Mouse (Mus musculus): ENCODE measurements around the gene Pdxp. TPM values are rescaled to one million over a fixed set of nuclear protein-coding genes. Genes with fewer than 3 reads are reported as not detected.

The Pdxp gene
- total RNA-seq (2014; rRNA removed) (263 and 283 TPM in 2 replicates), polyA plus RNA-seq (2015; fragmentation: Nextera tagmentation; extraction: Ambion mirVana) (174 and 175 TPM in 2 replicates)

DNA sequence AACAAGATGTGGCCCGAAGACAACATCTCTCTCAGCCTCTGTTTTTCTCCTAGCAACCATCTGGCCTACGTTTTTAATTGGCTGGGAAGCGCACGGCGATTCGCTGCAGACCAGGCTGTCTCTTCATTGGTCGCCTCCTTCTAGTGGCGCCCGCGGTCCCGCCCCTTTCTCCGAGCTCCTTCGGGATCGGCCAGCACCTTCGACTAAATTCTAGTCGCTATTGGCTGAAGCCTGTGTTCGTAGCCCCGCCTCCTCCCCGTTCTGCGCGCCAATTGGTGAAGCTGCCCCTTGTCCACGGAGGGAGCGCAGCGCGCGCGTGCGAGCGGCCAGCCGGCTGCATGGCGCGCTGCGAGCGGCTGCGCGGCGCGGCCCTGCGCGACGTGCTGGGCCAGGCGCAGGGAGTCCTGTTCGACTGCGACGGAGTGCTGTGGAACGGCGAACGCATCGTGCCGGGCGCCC lies at the start of gene Pdxp:
Gene Pdxp, plus strand, starts transcription at position 288 of the 459 bp plus-strand sequence.
- DNase-seq (peak; percentile 99), ATAC-seq (peak; percentile 96)
- H3K4me1 ChIP-seq (ENCODE audit: insufficient read depth): peaks cover 25% of the 10 kb centered on the region
- peak within 1 kb of the TSS; percentile 83 for H3K9ac ChIP-seq
- H3K27me3 ChIP-seq (ENCODE audit: insufficient read depth, low read length): no peaks in the 10 kb centered on the region
- peak within 1 kb of the TSS; percentile 84 for H3K4me2 ChIP-seq (ENCODE audit: low read depth)
- H3K9me3 ChIP-seq (ENCODE audit: low read length): no peaks in the 10 kb centered on the region
- no peak for TF ChIP-seq CTCF (IDR thresholded peaks at IDR 0.05; ENCODE audit: low read depth)
- WGBS: under 1% methylated on average over 34 of the region's 51 CpGs
- H3K36me3 ChIP-seq (ENCODE audit: insufficient read depth): 0 out of 2 replicates have a peak, but pooled peaks cover 6% of the 10 kb centered on the region
- peak within 1 kb of the TSS; percentile 72 for H3K4me3 ChIP-seq (ENCODE audit: low read depth, low read length)
- H3K27ac ChIP-seq (ENCODE audit: low read depth, low read length): peak within 1 kb of the TSS; percentile 98

DNA sequence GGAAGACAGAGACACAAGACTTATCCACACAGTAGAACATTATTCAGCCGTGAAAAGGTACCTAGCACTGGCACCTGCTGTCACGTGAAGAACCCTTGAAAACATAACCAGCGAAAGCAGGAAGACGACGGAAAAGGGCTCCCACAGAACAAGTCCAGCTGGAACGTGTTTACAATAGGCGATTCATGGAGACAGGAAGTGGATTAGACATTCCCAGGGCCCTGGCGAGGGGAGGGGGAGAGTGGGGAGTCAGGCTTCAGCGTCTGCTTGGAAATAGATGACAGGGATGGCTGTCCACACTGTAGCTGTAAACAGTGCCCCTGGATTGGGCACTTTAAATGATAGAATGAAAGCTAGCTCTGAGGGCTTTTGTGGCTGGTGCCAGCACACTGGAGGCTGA lies 45.3 kb upstream of the Pdxp start:
- H3K9ac ChIP-seq: no peak overlapping the region
- H3K36me3 ChIP-seq (ENCODE audit: insufficient read depth): no peaks in the 10 kb centered on the region
- no peak overlapping the region for H3K4me2 ChIP-seq (ENCODE audit: low read depth)
- H3K4me3 ChIP-seq (ENCODE audit: low read depth, low read length): no peak overlapping the region
- peak overlapping the region; percentile 37 for H3K27ac ChIP-seq (ENCODE audit: low read depth, low read length)
- no peaks in the 10 kb centered on the region for H3K27me3 ChIP-seq (ENCODE audit: insufficient read depth, low read length)
- DNase-seq (peak; percentile 56), ATAC-seq (peak; percentile 91)
- H3K4me1 ChIP-seq (ENCODE audit: insufficient read depth): no peaks in the 10 kb centered on the region
- 9% methylated on average over 9 of the region's 9 CpGs for WGBS
- TF ChIP-seq CTCF (IDR thresholded peaks at IDR 0.05; ENCODE audit: low read depth): no peak
- H3K9me3 ChIP-seq (ENCODE audit: low read length): no peaks in the 10 kb centered on the region

DNA sequence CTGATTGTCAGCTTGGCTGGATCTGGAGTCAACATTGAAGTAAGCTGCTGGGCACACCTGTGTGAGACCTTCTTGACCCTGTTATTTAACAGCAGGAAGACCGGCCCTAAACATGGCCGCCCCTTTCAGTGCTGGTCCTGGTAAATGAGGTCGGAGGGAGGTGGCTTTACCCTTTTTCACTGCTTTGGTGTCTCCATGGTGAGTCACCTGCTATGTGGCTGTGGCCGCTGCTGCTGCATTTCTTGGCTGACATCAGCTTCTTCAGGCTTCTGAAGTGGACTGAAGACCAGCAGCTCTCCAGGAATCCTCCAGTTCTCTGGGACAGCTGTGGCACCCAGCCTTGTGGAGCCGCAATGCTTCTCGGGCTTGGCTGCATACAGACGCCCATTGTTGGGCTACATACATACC lies 44.9 kb upstream of the Pdxp start:
- H3K4me3 ChIP-seq (ENCODE audit: low read depth, low read length): no peak overlapping the region
- H3K27ac ChIP-seq (ENCODE audit: low read depth, low read length): peak overlapping the region; percentile 37; the same call in 1 of the 2 replicates
- ATAC-seq: peak; percentile 67
- no peak for TF ChIP-seq CTCF (IDR thresholded peaks at IDR 0.05; ENCODE audit: low read depth)
- H3K27me3 ChIP-seq (ENCODE audit: insufficient read depth, low read length): no peaks in the 10 kb centered on the region
- H3K9me3 ChIP-seq (ENCODE audit: low read length): no peaks in the 10 kb centered on the region
- no peak overlapping the region for H3K9ac ChIP-seq
- WGBS: 27% methylated on average over 7 of the region's 7 CpGs
- H3K4me1 ChIP-seq (ENCODE audit: insufficient read depth): no peaks in the 10 kb centered on the region
- no peaks in the 10 kb centered on the region for H3K36me3 ChIP-seq (ENCODE audit: insufficient read depth)
- DNase-seq: no peak
- H3K4me2 ChIP-seq (ENCODE audit: low read depth): no peak overlapping the region

DNA sequence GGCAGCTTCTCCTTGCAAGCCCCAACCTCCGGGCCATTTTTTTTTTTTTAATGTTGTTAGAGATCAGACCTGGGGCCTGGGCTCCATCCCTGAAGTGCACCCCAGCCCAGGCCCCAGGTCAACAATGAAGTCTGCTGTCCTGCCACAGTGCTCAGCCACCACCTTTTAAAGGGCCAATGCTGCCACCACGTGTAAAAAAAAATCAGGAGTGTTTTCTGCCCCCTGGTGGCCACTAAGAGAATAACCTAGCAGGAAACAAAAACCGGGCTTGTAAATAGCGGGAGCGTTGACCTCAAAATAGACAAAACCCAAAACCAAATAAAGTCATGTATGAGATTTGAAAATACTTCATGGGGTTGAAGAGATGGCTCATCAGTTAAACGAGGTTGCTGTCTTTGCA lies 43.9 kb upstream of the Pdxp start:
- Histone ChIP-seq H3K4me1 (ENCODE audit: insufficient read depth) (no peaks in the 10 kb centered on the region), H3K27ac (ENCODE audit: low read depth, low read length) (no peak overlapping the region), H3K9ac (no peak overlapping the region), H3K4me2 (ENCODE audit: low read depth) (no peak overlapping the region), H3K4me3 (ENCODE audit: low read depth, low read length) (no peak overlapping the region), H3K9me3 (ENCODE audit: low read length) (no peaks in the 10 kb centered on the region), H3K36me3 (ENCODE audit: insufficient read depth) (no peaks in the 10 kb centered on the region), H3K27me3 (ENCODE audit: insufficient read depth, low read length) (no peaks in the 10 kb centered on the region)
- peak; percentile 70 for DNase-seq
- WGBS: 30% methylated on average over 6 of the region's 6 CpGs
- TF ChIP-seq CTCF (IDR thresholded peaks at IDR 0.05; ENCODE audit: low read depth): peak; percentile 77
- ATAC-seq: no peak

DNA sequence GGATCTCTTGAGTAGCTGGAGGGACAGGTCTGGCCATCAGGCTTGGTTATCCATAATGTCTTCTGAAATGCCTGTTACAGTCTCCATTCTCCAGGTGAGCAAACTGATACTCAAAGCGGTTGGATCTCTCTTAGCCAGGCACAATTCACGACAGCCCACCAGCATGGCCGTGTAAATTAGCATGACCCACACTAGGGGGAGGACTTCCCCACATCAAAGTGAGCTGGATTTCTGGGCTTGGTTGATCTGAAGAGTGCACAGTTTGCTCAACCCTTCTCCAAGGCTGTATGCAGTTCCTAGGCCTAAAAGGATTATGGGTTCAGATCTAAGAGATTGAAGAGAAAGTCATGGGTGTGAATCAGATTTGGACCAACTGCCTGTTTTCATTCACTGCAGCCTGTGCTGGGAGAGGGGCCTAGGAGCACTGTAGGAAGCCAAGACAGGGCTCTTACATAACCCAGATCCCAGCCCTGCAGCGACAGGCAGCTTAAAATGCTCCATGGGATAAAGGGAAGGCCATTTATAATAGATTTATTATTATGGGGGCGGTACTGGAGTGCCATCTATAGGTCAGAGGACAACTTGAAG lies 41.6 kb upstream of the Pdxp start:
- Histone ChIP-seq H3K27me3 (ENCODE audit: insufficient read depth, low read length) (no peaks in the 10 kb centered on the region), H3K9ac (no peak overlapping the region), H3K27ac (ENCODE audit: low read depth, low read length) (no peak overlapping the region), H3K9me3 (ENCODE audit: low read length) (no peaks in the 10 kb centered on the region), H3K4me2 (ENCODE audit: low read depth) (no peak overlapping the region), H3K4me1 (ENCODE audit: insufficient read depth) (no peaks in the 10 kb centered on the region), H3K4me3 (ENCODE audit: low read depth, low read length) (no peak overlapping the region), H3K36me3 (ENCODE audit: insufficient read depth) (no peaks in the 10 kb centered on the region)
- TF ChIP-seq CTCF (IDR thresholded peaks at IDR 0.05; ENCODE audit: low read depth): no peak
- DNase-seq: no peak
- no peak for ATAC-seq
- 56% methylated on average over 5 of the region's 5 CpGs for WGBS

DNA sequence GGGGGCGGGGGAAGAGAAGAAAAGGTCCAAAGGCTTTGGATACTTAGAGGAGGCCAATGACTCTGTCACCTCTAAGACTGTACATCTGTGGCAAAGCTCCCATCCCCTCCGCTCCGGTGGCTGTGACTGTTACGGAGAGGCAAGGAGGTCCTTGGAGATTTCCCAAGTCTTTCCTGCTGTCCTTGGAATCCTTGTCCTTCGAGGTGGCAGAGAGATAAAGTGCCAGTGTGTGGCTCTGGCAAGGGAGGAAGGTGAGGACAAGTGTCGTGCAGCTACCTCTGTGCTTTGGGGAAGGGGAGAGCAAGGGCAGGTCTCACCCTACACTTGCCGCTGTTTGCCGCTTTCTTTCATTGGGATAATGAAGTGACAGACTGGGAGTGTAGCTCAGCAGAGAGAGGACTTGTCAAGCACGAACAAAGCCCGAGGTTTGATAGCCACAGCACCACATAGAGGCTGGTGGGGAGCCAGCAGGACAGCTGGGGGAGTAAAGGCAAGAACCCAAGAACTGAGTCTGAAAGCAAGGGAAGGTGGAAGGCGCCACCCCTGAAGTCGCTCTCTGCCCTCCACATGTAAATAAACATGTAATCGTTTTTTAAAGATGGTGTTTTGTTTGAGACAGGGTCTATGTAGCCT lies 39.8 kb upstream of the Pdxp start:
- H3K4me3 ChIP-seq (ENCODE audit: low read depth, low read length): no peak overlapping the region
- no peaks in the 10 kb centered on the region for H3K27me3 ChIP-seq (ENCODE audit: insufficient read depth, low read length)
- H3K36me3 ChIP-seq (ENCODE audit: insufficient read depth): no peaks in the 10 kb centered on the region
- no peaks in the 10 kb centered on the region for H3K9me3 ChIP-seq (ENCODE audit: low read length)
- WGBS: 34% methylated on average over 13 of the region's 13 CpGs
- peaks cover 7% of the 10 kb centered on the region for H3K4me1 ChIP-seq (ENCODE audit: insufficient read depth)
- H3K27ac ChIP-seq (ENCODE audit: low read depth, low read length): peak overlapping the region; percentile 70
- H3K9ac ChIP-seq: 0 out of 2 replicates have a peak overlapping the region, but pooled peaks have one; percentile 10
- peak; percentile 69 for DNase-seq
- TF ChIP-seq CTCF (IDR thresholded peaks at IDR 0.05; ENCODE audit: low read depth): peak; percentile 31
- ATAC-seq: no peak
- H3K4me2 ChIP-seq (ENCODE audit: low read depth): 0 out of 2 replicates have a peak overlapping the region, but pooled peaks have one; percentile 5

DNA sequence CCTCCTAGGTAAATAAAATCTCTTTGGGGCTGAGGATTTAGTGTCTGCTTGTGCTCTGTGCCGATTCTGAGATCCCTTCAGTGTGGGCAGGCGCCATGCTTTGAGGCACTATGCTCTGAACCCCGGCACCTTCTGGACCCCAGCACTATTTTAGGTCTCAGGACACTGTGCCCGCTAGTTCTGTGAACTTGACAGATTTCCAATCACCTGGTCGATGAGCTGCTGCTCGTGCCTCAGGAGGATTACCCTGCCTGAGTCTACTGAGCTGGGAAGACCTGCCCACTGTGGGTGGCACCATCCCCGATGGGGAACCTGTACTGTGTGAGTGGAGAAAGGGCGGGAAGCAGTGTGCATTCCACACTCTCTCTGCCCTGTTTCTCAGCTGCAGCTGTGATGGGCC lies 38.7 kb upstream of the Pdxp start:
- Histone ChIP-seq H3K9ac (no peak overlapping the region), H3K36me3 (ENCODE audit: insufficient read depth) (0 out of 2 replicates have a peak, but pooled peaks cover under 1% of the 10 kb centered on the region), H3K27me3 (ENCODE audit: insufficient read depth, low read length) (no peaks in the 10 kb centered on the region), H3K9me3 (ENCODE audit: low read length) (no peaks in the 10 kb centered on the region), H3K4me2 (ENCODE audit: low read depth) (no peak overlapping the region), H3K27ac (ENCODE audit: low read depth, low read length) (no peak overlapping the region), H3K4me3 (ENCODE audit: low read depth, low read length) (no peak overlapping the region), H3K4me1 (ENCODE audit: insufficient read depth) (peaks cover 7% of the 10 kb centered on the region)
- WGBS: 75% methylated on average over 8 of the region's 8 CpGs
- DNase-seq (no peak), ATAC-seq (no peak)
- TF ChIP-seq CTCF (IDR thresholded peaks at IDR 0.05; ENCODE audit: low read depth): no peak
